Mouse (Mus musculus) midbrain, embryonic 11.5 days (tissue): Measurements from ENCODE around the gene Tas2r122. TPM values are rescaled to one million over a fixed set of nuclear protein-coding genes. Genes with fewer than 3 reads are reported as not detected.
"Not testable (repeated sequence)": the region's sequence is repeated elsewhere in the genome, so short reads cannot be mapped to it uniquely, and the experiment has no call there.

ENCODE experiments used
- ATAC-seq: fragments of 200-750 bp; cut with Nextera tagmentation; 2 replicates; pipeline ENCODE4 v1.8.0; 2017; ENCODE audit warnings: moderate TSS enrichment, moderate library complexity; ENCODE audit not compliant: low FRiP score
- DNase-seq: peaks from one replicate; pipeline ENCODE4 v3.0.0; 2015; ENCODE audit warnings: low spot score; ENCODE audit errors: missing footprints
- H3K27ac ChIP-seq: fragments of 300-500 bp; sonication (generic); 2 replicates; pipeline ENCODE4 v1.5.1; 2014; ENCODE audit warnings: low read depth, low read length
- H3K27me3 ChIP-seq: fragments of 300-500 bp; sonication (generic); 2 replicates; pipeline ENCODE4 v1.6.1; 2014; ENCODE audit warnings: mild to moderate bottlenecking, low read length, moderate library complexity, mixed read lengths; ENCODE audit not compliant: control insufficient read depth, insufficient read depth
- H3K36me3 ChIP-seq: fragments of 300-500 bp; sonication (generic); 2 replicates; pipeline ENCODE4 v1.6.1; 2014; ENCODE audit warnings: mild to moderate bottlenecking, low read length, moderate library complexity, mixed read lengths; ENCODE audit not compliant: control insufficient read depth, insufficient read depth
- H3K4me1 ChIP-seq: fragments of 300-500 bp; sonication (generic); 2 replicates; pipeline ENCODE4 v1.6.1; 2014; ENCODE audit warnings: low read length; ENCODE audit not compliant: control insufficient read depth, insufficient read depth
- H3K4me2 ChIP-seq: fragments of 300-500 bp; sonication (generic); 2 replicates; pipeline ENCODE4 v1.6.1; 2014; ENCODE audit warnings: mild to moderate bottlenecking, moderate library complexity
- H3K4me3 ChIP-seq: fragments of 300-500 bp; sonication (generic); 2 replicates; pipeline ENCODE4 v1.5.1; 2014; ENCODE audit warnings: low read depth, low read length
- H3K9ac ChIP-seq: fragments of 300-500 bp; sonication (generic); 2 replicates; pipeline ENCODE4 v1.6.1; 2014; ENCODE audit warnings: low read length
- H3K9me3 ChIP-seq: fragments of 300-500 bp; sonication (generic); 2 replicates; pipeline ENCODE4 v1.6.1; 2016; ENCODE audit warnings: low read length; ENCODE audit not compliant: control insufficient read depth
- WGBS: fragments of 180-500 bp; shearing (Covaris S2); extraction: QIAGEN DNeasy Blood & Tissue Kit; methylation state at CpG from one replicate; pipeline ENCODE4 v1.1.7; 2014; 5-methylcytosine and 5-hydroxymethylcytosine counted together
- polyA plus RNA-seq: library from polyadenylated mRNA; unstranded; fragments of >200 nt; fragmentation: Nextera tagmentation; extraction: Ambion mirVana; gene quantifications from 2 replicates; pipeline ENCODE4 v1.2.1, GENCODE M21; 2014

Gene Tas2r122
- not detected in 2 replicates for polyA plus RNA-seq

DNA sequence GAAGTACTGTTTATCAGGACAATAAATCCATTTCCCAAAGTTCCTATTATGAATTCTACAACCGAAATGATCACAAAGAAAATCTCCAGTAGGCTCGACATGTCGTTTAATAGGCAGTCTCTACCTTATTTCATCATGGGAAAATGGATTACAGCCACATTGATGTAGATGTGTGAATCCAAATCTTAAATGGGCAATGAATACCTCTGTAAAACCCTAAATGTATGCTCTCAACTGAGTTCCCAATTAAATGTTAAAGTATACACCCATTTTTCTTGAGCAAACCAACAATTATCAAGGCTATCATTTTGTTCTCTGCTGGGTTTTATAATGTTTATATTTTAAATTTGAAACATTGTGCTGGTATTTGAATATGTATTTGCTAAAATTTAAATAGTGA lies at the start of gene Tas2r122:
Gene Tas2r122, minus strand, starts transcription at position 101 of the 400 bp plus-strand sequence.
- no peak within 1 kb of the TSS for H3K9ac ChIP-seq
- no peak within 1 kb of the TSS for H3K4me2 ChIP-seq
- DNase-seq (no peak), ATAC-seq (no peak)
- H3K36me3 ChIP-seq: no peaks in the 10 kb centered on the region
- H3K27ac ChIP-seq: no peak within 1 kb of the TSS
- H3K27me3 ChIP-seq: no peaks in the 10 kb centered on the region
- H3K9me3 ChIP-seq: no peaks in the 10 kb centered on the region
- H3K4me3 ChIP-seq: no peak within 1 kb of the TSS
- H3K4me1 ChIP-seq: no peaks in the 10 kb centered on the region
- 86% methylated on average over 3 of the region's 3 CpGs for WGBS

DNA sequence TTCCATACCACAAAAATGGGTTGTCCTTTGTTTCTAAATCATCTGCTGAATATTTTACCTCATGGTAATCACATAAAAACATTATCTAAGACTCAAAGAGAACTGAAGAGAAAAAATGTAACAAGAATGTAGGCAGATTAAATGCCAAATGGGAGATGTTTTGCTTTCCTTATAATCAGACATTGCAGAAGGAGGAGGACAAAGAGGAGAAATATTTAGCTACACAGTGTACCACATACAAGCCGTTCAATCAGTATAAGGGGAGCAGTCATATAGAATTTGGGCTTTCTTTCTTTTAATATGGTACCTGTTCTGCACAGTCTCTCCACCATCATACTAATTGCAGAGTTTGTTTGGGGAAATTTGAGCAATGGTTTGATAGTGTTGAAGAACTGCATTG lies 42.7 kb upstream of the Tas2r122 start, which contains the start of gene Tas2r124:
Gene Tas2r124, plus strand, starts transcription at position 301 of the 400 bp plus-strand sequence.
- H3K4me1 ChIP-seq: no peaks in the 10 kb centered on the region
- ATAC-seq (no peak), DNase-seq (no peak)
- no peaks in the 10 kb centered on the region for H3K36me3 ChIP-seq
- H3K4me2 ChIP-seq: no peak within 1 kb of the TSS
- no peaks in the 10 kb centered on the region for H3K9me3 ChIP-seq
- H3K4me3 ChIP-seq: no peak within 1 kb of the TSS
- no peak within 1 kb of the TSS for H3K27ac ChIP-seq
- WGBS: 86% methylated on average over 1 of the region's 1 CpGs
- no peak within 1 kb of the TSS for H3K9ac ChIP-seq
- H3K27me3 ChIP-seq: no peaks in the 10 kb centered on the region

DNA sequence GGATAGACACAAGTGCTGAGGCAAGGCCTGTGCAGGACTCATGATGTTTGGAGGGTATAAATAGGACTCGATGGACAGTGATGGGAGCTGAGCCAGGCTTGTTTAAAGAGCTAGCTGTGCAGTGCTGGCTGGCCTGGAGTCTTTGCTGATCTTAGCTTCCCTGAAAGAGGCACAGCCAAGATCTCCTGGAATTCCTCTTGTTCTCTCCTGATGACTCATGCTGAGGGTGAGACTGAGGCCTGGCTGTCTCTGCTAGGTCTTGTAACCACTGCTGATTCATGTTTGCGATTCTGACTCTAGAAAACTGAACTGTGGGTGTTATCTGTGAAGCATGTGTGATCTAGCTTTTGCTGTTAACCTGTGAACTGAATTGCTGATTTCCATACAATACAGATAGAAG lies 38.5 kb upstream of the Tas2r122 start:
- H3K4me1 ChIP-seq: no peaks in the 10 kb centered on the region
- H3K9ac ChIP-seq: no peak overlapping the region
- H3K27me3 ChIP-seq: no peaks in the 10 kb centered on the region
- DNase-seq (no peak), ATAC-seq (no peak)
- no peak overlapping the region for H3K27ac ChIP-seq
- H3K4me3 ChIP-seq: no peak overlapping the region
- H3K9me3 ChIP-seq: no peaks in the 10 kb centered on the region
- H3K4me2 ChIP-seq: no peak overlapping the region
- 97% methylated on average over 2 of the region's 2 CpGs for WGBS
- no peaks in the 10 kb centered on the region for H3K36me3 ChIP-seq

GRCm38 (mm10) chr6:132737935-132738334 lies 26.2 kb upstream of the Tas2r122 start, which contains the start of gene Tas2r115:
Gene Tas2r115 (minus strand): TSS chr6:132738035.
- ATAC-seq: no peak
- Histone ChIP-seq H3K27ac (no peak within 1 kb of the TSS), H3K4me3 (no peak within 1 kb of the TSS), H3K36me3 (no peaks in the 10 kb centered on the region), H3K27me3 (no peaks in the 10 kb centered on the region), H3K9ac (no peak within 1 kb of the TSS), H3K4me1 (no peaks in the 10 kb centered on the region), H3K4me2 (no peak within 1 kb of the TSS), H3K9me3 (no peaks in the 10 kb centered on the region)
- WGBS: 81% methylated on average over 2 of the region's 2 CpGs
- DNase-seq: no peak

DNA sequence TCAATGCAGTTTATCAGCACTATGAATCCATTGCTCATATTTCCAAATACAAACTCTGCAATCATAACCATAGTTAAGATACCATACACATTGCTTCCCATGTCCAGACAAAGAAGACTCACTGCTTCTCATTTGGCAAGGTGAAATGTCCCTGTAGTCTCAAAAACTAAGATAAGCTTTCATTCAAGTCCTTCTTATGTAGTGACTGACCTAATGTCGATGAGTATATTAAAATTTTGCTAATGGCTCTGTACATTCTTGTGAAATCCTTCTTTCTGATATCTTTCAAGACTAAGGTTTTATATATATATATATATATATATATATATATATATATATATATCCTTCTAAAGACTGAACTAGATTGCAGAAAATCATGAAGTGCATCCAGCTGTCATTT lies 10.8 kb downstream of the Tas2r122 start, which contains the start of gene Tas2r121:
Gene Tas2r121, minus strand, starts transcription at position 101 of the 400 bp plus-strand sequence.
- no peak for ATAC-seq
- DNase-seq: no peak
- 69% methylated on average over 1 of the region's 1 CpGs for WGBS

GRCm38 (mm10) chr6:132691596-132691995 lies 20.1 kb downstream of the Tas2r122 start:
- H3K9me3 ChIP-seq, DNase-seq, H3K4me1 ChIP-seq, H3K4me3 ChIP-seq, H3K9ac ChIP-seq, H3K27me3 ChIP-seq, ATAC-seq, H3K4me2 ChIP-seq, H3K27ac ChIP-seq, H3K36me3 ChIP-seq: not testable (repeated sequence)
- WGBS: 91% methylated on average over 7 of the region's 7 CpGs

More for the DNA sequence above, 10.8 kb downstream of the Tas2r122 start, which contains the start of gene Tas2r121:
- H3K9me3 ChIP-seq: no peaks in the 10 kb centered on the region
- no peak within 1 kb of the TSS for H3K4me3 ChIP-seq
- H3K4me1 ChIP-seq: no peaks in the 10 kb centered on the region
- no peaks in the 10 kb centered on the region for H3K36me3 ChIP-seq
- no peak within 1 kb of the TSS for H3K9ac ChIP-seq
- no peaks in the 10 kb centered on the region for H3K27me3 ChIP-seq
- no peak within 1 kb of the TSS for H3K27ac ChIP-seq
- no peak within 1 kb of the TSS for H3K4me2 ChIP-seq

Other genes with a start within 250 kb of the Tas2r122 start
- not detected in 2 replicates for gene Prh1, start 142.1 kb downstream of the Tas2r122 start, polyA plus RNA-seq
- not detected in 2 replicates for gene Prp2, start 116.0 kb downstream of the Tas2r122 start, polyA plus RNA-seq
- gene A630073D07Rik, start 60.4 kb downstream of the Tas2r122 start, polyA plus RNA-seq: not detected in 2 replicates
- gene Tas2r120, start 55.0 kb downstream of the Tas2r122 start, polyA plus RNA-seq: not detected in 2 replicates
- not detected in 2 replicates for gene Tas2r121, start 10.9 kb downstream of the Tas2r122 start, polyA plus RNA-seq
- not detected in 2 replicates for gene Tas2r115, start 26.1 kb upstream of the Tas2r122 start, polyA plus RNA-seq
- not detected in 2 replicates for gene Tas2r124, start 42.8 kb upstream of the Tas2r122 start, polyA plus RNA-seq
- gene Tas2r102, start 50.2 kb upstream of the Tas2r122 start, polyA plus RNA-seq: not detected in 2 replicates
- gene Tas2r136, start 66.2 kb upstream of the Tas2r122 start, polyA plus RNA-seq: not detected in 2 replicates
- gene Tas2r117, start 90.9 kb upstream of the Tas2r122 start, polyA plus RNA-seq: not detected in 2 replicates
- not detected in 2 replicates for gene Tas2r123, start 135.2 kb upstream of the Tas2r122 start, polyA plus RNA-seq
- gene Tas2r116, start 143.5 kb upstream of the Tas2r122 start, polyA plus RNA-seq: not detected in 2 replicates
- gene Tas2r110, start 156.1 kb upstream of the Tas2r122 start, polyA plus RNA-seq: not detected in 2 replicates
- gene Tas2r113, start 181.1 kb upstream of the Tas2r122 start, polyA plus RNA-seq: not detected in 2 replicates
- not detected in 2 replicates for gene Tas2r125, start 197.7 kb upstream of the Tas2r122 start, polyA plus RNA-seq
- gene Tas2r129, start 239.2 kb upstream of the Tas2r122 start, polyA plus RNA-seq: not detected in 2 replicates
- not detected in 2 replicates for gene Tas2r131, start 246.0 kb upstream of the Tas2r122 start, polyA plus RNA-seq